Mouse (Mus musculus): ENCODE data around the gene Nfic. TPM values are rescaled to one million over a fixed set of nuclear protein-coding genes. Genes with fewer than 3 reads are reported as not detected.

The Nfic gene
- total RNA-seq, 2 experiments from 2014 or later: 40.7 to 44.6 TPM

GRCm38 (mm10) chr10:81401521-81402226, 53.8 kb downstream of the Nfic start:
- intact Hi-C loops (cut with DNase I): no loop called here
- DNase-seq (ENCODE audit: extremely low spot score in 1 of 2, low spot score in 2 of 2): peak; percentile 62 to 90

GRCm38 (mm10) chr10:81401205-81401520, 54.3 kb downstream of the Nfic start:
- no peak for DNase-seq (ENCODE audit: extremely low spot score in 1 of 2, low spot score in 2 of 2)
- intact Hi-C loops (cut with DNase I): no loop called here

GRCm38 (mm10) chr10:81400371-81401204, 54.8 kb downstream of the Nfic start:
- no peak for DNase-seq (ENCODE audit: extremely low spot score in 1 of 2, low spot score in 2 of 2)
- intact Hi-C loops (cut with DNase I): no loop called here

GRCm38 (mm10) chr10:81399798-81400308, 55.6 kb downstream of the Nfic start:
- DNase-seq (ENCODE audit: extremely low spot score in 1 of 2, low spot score in 2 of 2): no peak
- intact Hi-C loops (cut with DNase I): no loop called here

GRCm38 (mm10) chr10:81399296-81399695, 56.1 kb downstream of the Nfic start:
- no peak for DNase-seq (ENCODE audit: extremely low spot score in 1 of 2, low spot score in 2 of 2)
- intact Hi-C loops (cut with DNase I): no loop called here

- no peak for DNase-seq (ENCODE audit: extremely low spot score in 1 of 2, low spot score in 2 of 2)
- intact Hi-C loops (cut with DNase I): no loop called here
Observed at GRCm38 (mm10) chr10:81396749-81397148, 58.7 kb downstream of the Nfic start.

GRCm38 (mm10) chr10:81395865-81396264, 59.6 kb downstream of the Nfic start:
- intact Hi-C loops (cut with DNase I): loop anchor here (2.0 kb wide), 1 partner anchor 55 kb away; no protein-coding TSS in a partner anchor
- no peak for DNase-seq (ENCODE audit: extremely low spot score in 1 of 2, low spot score in 2 of 2)

- DNase-seq (ENCODE audit: extremely low spot score in 1 of 2, low spot score in 2 of 2): no peak
- intact Hi-C loops (cut with DNase I): loop anchor here (2.0 kb wide), 1 partner anchor 56 kb away; no protein-coding TSS in a partner anchor
Observed at GRCm38 (mm10) chr10:81395127-81395526, 60.3 kb downstream of the Nfic start.

GRCm38 (mm10) chr10:81393456-81394063, 61.9 kb downstream of the Nfic start:
- no peak for DNase-seq (ENCODE audit: extremely low spot score in 1 of 2, low spot score in 2 of 2)
- intact Hi-C loops (cut with DNase I): loop anchor here (2.0 kb wide), 1 partner anchor 57 kb away; no protein-coding TSS in a partner anchor

GRCm38 (mm10) chr10:81392781-81393185, 62.7 kb downstream of the Nfic start, which contains the start of gene Smim24:
Gene Smim24, plus strand, starts transcription at chr10:81393051.
- DNase-seq (ENCODE audit: extremely low spot score in 1 of 2, low spot score in 2 of 2): no peak
- intact Hi-C loops (cut with DNase I): no loop called here

- DNase-seq (ENCODE audit: extremely low spot score in 1 of 2, low spot score in 2 of 2): no peak
- intact Hi-C loops (cut with DNase I): no loop called here
Observed at GRCm38 (mm10) chr10:81392270-81392669, 63.2 kb downstream of the Nfic start.

- intact Hi-C loops (cut with DNase I): no loop called here
- DNase-seq (ENCODE audit: extremely low spot score in 1 of 2, low spot score in 2 of 2): no peak
Observed at GRCm38 (mm10) chr10:81390678-81390965, 64.8 kb downstream of the Nfic start.

- DNase-seq (ENCODE audit: extremely low spot score in 1 of 2, low spot score in 2 of 2): peak in 1 of 2 experiments; percentile 82
- intact Hi-C loops (cut with DNase I): no loop called here
Observed at GRCm38 (mm10) chr10:81389801-81390677, 65.4 kb downstream of the Nfic start.

- no peak for DNase-seq (ENCODE audit: extremely low spot score in 1 of 2, low spot score in 2 of 2)
- intact Hi-C loops (cut with DNase I): no loop called here
Observed at GRCm38 (mm10) chr10:81389373-81389772, 66.1 kb downstream of the Nfic start.

GRCm38 (mm10) chr10:81388505-81389055, 66.9 kb downstream of the Nfic start, which contains the start of gene Gm48552:
Gene Gm48552, plus strand, starts transcription at chr10:81389005.
- intact Hi-C loops (cut with DNase I): no loop called here
- DNase-seq (ENCODE audit: extremely low spot score in 1 of 2, low spot score in 2 of 2): no peak

- intact Hi-C loops (cut with DNase I): no loop called here
- DNase-seq (ENCODE audit: extremely low spot score in 1 of 2, low spot score in 2 of 2): no peak
Observed at GRCm38 (mm10) chr10:81387716-81388115, 67.7 kb downstream of the Nfic start.

- no peak for DNase-seq (ENCODE audit: extremely low spot score in 1 of 2, low spot score in 2 of 2)
- intact Hi-C loops (cut with DNase I): no loop called here
Observed at GRCm38 (mm10) chr10:81385603-81386306, 69.7 kb downstream of the Nfic start.

- intact Hi-C loops (cut with DNase I): no loop called here
- no peak for DNase-seq (ENCODE audit: extremely low spot score in 1 of 2, low spot score in 2 of 2)
Observed at GRCm38 (mm10) chr10:81384605-81384982, 70.8 kb downstream of the Nfic start.
